Mouse (Mus musculus) brain, embryonic 14.5 days (tissue): Measurements from ENCODE around the gene Acad11.

ENCODE experiments used
- CTCF ChIP-seq: fragments of 200-500 bp; IDR thresholded peaks from 2 replicates; pipeline ENCODE4 v1.5.1; 2012; ENCODE audit warnings: inconsistent platforms, mild to moderate bottlenecking, moderate library complexity, borderline replicate concordance; ENCODE audit not compliant: insufficient read depth, insufficient read length; ENCODE audit errors: extremely low read depth
- POLR2A ChIP-seq: fragments of 200-500 bp; IDR thresholded peaks from 2 replicates; pipeline ENCODE4 v1.6.1; 2012; ENCODE audit warnings: mild to moderate bottlenecking, inconsistent platforms, borderline replicate concordance; ENCODE audit not compliant: poor library complexity, insufficient read depth, insufficient read length, severe bottlenecking; ENCODE audit errors: extremely low read depth

- TF ChIP-seq POLR2A (no peak), CTCF (no peak)
Observed at GRCm38 (mm10) chr9:104051028-104051427, 12.1 kb upstream of the Acad11 start.
